Mouse (Mus musculus) frontal cortex, postnatal 25 days (tissue): ENCODE data around the gene Gm43517.
A peak's percentile ranks its signal among the peaks of the same experiment; 100 is the strongest.

Source experiments
- DNase-seq, 2 experiments: peaks; one replicate each; pipeline ENCODE4 v3.0.0; 2022; ENCODE audit warnings: low spot score in 2 of 2

Gm43517 gene

GRCm38 (mm10) chr12:49385631-49385990 lies 637 bp downstream of the Gm43517 start:
- no peak for DNase-seq

DNA sequence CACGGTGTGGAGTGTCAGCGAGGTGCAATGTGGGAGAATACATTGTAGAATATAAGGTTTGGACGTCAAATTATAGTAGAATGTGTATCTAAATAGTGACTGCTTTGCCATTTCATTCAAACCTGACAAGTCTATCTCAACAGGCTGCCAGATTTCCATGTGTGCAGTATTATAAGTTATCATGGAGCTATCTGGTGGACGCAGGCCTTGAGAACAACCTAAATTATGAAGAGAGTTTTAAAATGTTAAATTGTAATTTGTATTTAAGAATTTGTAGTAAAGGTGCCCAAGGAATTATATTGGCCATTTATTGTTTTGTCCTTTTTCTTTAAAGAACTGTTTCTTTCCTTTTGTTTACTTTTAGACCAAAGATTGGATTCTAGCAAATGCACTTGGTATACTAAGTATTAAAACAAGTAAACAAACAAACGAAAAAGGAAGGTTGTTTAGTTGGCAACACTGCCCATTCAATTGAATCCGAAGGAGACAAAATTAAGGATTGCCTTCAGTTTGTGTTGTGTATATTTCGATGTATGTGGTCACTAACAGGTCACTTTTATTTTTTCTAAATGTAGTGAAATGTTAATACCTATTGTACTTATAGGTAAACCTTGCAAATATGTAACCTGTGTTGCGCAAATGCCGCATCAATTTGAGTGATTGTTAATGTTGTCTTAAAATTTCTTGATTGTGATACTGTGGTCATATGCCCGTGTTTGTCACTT lies 1.3 kb downstream of the Gm43517 start:
- DNase-seq, result no peak

DNA sequence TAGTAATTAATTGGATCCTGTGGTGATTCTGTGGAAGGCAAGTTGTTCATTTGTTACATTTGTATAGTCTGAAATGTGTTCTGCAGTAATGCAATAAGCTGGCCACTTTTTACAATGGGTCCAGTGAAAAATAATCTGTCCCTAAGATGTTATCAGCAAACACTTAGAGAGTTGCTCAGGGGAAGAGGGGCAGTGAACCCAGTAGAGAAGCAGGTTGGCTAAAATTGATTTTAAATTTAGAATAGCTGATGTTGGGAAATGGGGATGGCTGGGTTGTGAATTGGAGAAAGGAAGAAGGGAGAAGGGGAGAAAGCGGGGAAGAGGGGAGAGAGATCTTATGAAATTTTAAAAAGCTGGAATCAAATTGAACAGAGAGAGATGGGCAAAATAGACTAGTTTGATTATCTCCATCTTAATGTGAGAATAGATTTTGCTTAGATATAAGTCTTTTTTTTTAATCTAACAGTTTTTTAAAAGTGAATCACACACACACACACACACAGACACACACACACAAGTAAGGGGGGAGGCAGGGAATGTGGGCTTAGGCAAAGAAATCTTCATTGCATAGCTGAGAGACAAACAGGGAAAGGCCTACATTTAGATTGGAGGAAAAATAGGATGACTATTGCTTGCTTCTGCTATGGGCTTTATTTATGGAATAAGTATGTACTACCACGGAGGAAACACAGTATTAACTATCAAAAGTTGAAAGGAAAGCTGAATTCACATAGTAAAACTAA lies 3.1 kb downstream of the Gm43517 start:
- DNase-seq, result no peak

GRCm38 (mm10) chr12:49389666-49390065 lies 4.7 kb downstream of the Gm43517 start:
- no peak for DNase-seq

- DNase-seq, result no peak
These were observed 5.3 kb downstream of the Gm43517 start for GRCm38 (mm10) chr12:49390257-49390656.

GRCm38 (mm10) chr12:49390926-49391304 lies 5.9 kb downstream of the Gm43517 start:
- no peak for DNase-seq

- DNase-seq, result peak in 1 of 2 experiments; percentile 62
These were observed 6.5 kb downstream of the Gm43517 start for GRCm38 (mm10) chr12:49391305-49392040.

GRCm38 (mm10) chr12:49392041-49392390 lies 7.0 kb downstream of the Gm43517 start:
- DNase-seq, result no peak

DNA sequence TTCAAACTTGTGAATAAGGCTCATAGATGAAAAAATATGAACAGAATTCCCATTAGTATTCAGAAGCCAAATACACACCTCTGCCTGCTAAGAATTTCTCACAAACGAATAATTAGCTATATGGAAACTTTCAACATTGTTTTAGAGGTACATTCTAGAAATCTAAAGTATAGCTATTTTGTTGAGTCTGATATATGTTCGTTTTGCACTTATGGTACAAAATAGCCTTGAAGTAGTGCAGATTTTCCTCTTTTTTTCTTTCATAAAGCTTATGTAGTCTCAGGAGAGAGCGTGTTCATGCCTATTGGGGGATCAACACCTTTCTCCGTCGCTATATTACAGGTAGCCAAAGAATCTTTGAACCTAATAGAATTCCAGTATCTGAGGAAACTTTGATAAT lies 7.9 kb downstream of the Gm43517 start:
- DNase-seq, result no peak

- no peak for DNase-seq
These were observed 8.7 kb downstream of the Gm43517 start for GRCm38 (mm10) chr12:49393639-49394038.

DNA sequence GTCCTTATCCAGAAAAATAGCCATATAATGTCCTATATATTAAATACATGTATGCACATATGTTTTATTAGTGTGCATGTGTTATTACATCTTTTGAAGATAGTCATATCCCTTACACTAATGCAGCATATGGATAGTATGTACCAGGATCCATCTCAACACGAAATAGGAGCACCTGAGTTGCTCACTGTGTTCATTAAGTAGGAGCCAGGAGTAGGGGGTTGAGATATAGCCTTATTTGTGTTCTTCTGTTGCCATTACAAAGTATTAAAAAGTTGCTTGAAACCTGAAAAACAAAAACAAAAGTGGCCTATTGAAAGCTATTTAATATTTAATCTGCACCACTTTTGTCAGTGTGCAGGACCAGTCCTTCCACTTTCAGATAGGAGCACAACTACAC lies 9.2 kb downstream of the Gm43517 start:
- DNase-seq, result no peak

DNA sequence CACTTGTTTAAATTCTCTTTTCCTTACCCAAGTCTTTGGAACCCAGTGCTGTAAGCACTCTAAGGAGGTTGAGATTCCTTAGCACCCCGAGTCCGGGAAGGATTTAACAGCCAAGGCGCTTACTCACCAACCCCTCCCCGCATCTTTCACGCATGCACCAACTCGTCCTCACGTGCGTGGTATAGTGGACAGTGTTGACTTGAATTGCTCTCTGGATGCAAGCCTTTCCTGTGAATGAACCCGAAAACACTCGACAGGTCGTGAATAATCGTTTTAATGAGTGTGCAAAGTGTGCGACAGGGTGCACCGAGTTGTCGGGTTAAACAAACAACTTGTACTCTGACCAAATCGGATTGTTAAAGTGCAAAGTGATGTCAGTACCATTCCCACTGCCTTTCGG lies 9.9 kb downstream of the Gm43517 start:
- no peak for DNase-seq

DNA sequence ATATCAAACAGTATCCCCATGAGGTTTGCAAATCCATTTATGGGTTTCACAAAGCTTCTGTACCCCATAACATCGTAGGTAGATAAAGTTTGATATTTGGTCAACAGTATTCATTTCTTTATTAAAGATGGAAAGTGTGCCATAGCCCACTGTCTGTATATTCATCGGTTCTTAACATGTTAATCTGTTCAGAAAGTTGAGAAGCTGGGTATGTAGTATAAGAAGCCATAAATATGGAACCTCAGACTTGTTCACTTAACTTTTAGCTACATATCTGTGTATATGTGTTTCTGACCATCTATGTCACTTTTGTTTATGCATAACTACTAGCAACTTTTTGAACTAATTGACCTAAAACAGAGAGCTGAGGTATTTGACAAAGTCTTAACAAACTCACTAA lies 11.0 kb downstream of the Gm43517 start:
- DNase-seq, result no peak

DNA sequence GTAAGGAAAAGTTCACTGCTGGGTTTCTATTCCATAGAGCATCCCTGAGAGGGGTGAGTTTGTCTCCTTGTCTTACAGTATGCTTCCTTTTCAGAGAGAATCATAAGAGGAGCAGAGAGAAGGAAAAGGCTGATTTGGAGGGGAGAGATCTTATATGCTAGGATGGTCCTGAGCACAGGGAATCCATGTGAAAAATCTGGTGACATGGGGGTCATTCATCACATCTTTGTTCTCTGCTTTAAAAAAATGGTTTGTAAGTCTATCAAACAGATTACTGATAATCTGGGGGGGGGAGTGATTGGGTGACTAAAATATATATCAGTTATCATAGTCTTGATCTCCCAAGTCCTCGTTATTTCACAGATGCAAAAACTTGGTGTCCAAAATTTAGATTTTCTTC lies 11.8 kb downstream of the Gm43517 start:
- DNase-seq, result no peak

DNA sequence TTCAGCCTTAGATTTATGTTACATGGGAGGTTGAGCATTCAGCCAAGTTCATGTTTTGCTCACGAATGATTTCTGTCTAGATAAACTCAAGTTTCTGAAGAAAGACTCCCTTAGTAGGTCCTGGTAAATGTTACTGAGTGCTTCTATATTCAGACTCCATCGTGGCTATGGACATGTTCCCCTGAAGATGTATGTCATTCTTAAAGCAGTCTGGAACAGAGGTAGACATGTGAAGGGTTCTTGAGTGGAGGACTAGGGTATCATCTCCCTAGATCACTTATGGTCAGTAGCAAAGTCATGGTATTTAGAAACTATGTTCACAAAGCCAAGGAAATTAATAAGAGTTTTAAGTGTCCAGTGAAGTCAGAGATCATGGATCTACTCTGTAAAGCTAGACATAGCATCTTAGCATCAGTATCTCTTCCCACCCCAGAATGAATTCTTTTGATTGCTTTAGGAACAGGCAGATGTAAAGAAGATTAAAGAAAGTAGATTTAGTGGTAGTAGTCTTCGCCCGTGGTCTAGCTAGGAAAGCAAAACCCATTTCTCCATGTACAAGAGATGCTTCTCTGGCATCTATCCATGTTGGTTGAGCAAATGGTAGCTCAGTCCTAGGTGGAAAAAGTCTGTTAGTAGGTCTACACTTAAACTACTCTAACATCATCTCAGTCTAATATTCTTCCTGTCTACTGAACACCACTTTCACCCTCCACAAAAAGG lies 12.6 kb downstream of the Gm43517 start:
- DNase-seq, result no peak

DNA sequence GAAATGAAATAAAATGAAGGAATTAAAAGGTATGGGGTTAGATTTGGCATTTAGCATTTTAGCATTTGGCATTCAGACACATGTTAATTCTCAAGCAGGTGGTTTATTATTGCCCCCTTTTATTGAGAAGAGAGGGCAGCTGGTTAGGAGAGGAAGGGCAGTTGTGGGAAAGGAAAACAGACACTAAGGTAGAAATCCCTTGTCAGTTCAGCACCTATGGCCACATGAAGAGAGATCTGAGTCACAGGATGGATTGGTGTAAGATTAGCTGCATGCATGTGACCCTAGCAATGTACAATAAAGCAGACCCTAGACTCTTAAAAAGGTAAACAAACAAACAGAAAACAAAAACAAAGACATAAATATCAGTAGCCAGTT lies 13.2 kb downstream of the Gm43517 start:
- no peak for DNase-seq

- no peak for DNase-seq
These were observed 13.7 kb downstream of the Gm43517 start for GRCm38 (mm10) chr12:49398636-49399035.

- DNase-seq, result no peak
These were observed 14.6 kb downstream of the Gm43517 start for GRCm38 (mm10) chr12:49399611-49400010.

- no peak for DNase-seq
These were observed 15.3 kb downstream of the Gm43517 start for GRCm38 (mm10) chr12:49400036-49400852.

DNA sequence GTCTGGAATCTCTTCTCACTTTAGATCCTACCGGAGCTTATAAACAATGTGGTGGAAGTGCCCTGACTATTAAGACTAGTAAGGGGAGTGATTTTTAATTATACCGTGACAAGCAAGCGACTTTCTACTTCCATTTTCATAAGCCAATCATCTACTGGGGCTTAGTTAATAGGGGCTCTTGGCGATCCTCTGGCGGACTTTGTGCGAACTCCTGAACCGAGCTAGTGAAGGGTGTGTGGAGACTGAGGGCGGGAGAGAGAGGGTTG lies 15.8 kb downstream of the Gm43517 start:
- no peak for DNase-seq

DNA sequence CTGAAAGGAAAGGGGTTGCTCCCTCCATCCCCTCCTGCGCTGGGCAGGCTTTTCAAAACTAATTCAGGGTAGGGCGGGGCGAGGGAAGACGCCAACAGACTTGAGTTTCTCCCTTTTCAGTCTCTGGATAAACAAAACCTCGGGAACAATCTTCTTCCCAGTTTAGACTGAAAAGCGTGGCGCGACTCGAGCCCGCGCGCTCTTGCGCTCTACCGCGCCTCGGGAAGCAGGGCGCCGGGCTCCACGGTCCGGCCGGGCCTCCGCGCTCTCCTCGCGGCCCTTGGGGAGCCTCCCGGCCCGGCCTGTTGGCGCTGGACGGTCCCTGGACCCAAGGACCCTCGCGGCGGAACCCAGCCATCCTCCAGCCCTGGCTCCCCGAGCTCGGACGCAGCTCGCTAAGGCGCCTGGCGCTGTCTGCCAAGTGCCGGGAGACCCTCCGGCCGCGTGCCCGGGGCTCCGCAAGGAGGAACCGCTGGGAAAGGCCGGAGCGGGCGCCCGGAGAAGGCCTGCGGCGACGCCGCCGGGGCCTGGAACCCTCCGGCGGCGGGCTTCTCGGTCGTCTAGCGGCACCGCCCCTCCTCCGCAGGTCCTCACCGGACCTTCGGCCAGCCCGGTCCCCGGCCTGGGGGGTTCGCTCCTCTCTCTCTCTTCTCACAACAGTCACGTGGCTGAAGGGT lies 16.3 kb downstream of the Gm43517 start:
- peak; percentile 53 to 59 for DNase-seq
